Mouse (Mus musculus) frontal cortex, postnatal 36 days (tissue): ENCODE measurements around the gene Ap3s2.

Experiments used
- DNase-seq, 2 experiments: peaks; one replicate each; pipeline ENCODE4 v3.0.0; 2022; ENCODE audit warnings: low spot score in 2 of 2

Gene Ap3s2

DNA sequence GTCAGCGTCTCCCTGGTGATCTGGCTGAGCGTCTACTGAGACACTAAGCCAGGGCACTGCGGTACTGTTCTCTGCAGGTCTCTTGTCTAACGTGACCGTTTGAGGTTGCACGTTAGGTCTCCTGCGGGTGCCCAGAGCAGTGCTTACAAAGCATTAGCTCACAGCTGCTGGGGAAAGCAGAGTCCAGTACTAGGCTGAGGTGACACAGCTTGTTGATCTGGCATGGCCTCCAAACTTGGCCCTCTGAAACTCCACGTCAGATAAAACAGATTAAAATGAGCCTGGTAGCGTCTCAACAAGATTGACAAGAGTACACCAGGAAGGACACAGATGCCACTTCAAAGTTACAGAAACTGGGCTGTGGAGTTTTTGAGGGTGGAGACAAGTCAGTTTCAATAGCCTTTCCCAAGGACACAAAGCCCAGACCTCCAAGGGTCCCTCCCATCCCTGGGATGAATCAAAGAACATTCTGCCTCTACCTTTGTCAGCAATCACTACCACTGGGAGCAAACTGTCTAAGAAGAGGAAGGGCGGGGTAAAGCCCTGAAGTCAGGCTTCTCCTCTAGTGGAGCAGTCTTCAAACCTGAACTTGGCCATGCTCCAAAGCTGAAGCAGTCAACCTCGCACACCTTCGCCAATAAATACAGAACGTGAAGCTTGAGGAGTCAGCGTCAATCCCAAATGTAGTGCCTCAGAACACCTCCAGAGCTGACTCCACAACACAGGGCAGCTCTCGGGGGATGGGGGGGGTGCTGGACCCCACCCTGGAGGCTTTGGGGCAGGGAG lies 29.8 kb downstream of the Ap3s2 start:
- no peak for DNase-seq

GRCm38 (mm10) chr7:79888603-79889002 lies 31.8 kb downstream of the Ap3s2 start:
- DNase-seq = no peak

GRCm38 (mm10) chr7:79883613-79884334 lies 36.7 kb downstream of the Ap3s2 start:
- no peak for DNase-seq

GRCm38 (mm10) chr7:79881901-79882300 lies 38.5 kb downstream of the Ap3s2 start:
- DNase-seq = no peak

- no peak for DNase-seq
Observed at GRCm38 (mm10) chr7:79880998-79881397, 39.5 kb downstream of the Ap3s2 start.

DNA sequence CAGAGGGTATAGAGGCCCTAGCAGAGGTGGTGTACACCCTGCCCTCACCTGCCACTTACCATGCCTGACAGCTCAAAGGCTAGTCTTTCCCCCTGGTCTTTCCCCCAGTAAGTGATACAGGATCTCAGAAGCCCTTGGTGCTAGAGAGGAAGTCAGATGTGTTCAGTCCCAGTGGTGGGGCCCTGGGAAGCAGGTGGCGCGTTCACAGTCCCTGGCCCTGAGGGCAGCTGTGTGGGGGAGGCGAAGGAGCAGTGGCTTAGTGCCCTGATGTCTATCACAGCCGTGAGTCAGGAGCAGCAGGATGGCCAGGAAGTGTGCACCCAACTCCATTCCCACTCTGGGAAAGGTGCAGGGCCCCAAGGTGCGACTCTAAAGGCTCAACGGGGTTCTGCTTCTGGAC lies 40.4 kb downstream of the Ap3s2 start:
- no peak for DNase-seq

- DNase-seq = no peak
Observed at GRCm38 (mm10) chr7:79878455-79879025, 41.9 kb downstream of the Ap3s2 start.

DNA sequence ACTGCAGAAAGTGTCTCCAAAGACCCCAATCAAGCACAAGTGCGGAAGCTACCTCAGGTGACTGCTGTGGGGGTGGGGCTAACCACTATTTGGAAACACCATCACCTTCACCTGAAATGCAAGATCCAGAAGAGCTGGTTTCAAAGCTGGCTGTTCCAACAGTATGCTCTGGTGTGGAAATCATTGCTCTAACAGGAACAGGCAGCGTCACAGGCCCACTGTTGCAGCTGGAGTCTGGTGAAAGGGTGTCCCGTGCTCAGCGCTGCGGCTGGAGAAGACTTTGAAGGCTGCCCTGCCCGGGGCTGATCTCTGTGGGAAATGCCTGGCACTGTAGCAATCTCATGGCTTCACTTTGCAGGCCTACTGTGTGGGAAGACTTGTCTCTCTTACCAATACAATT lies 47.0 kb downstream of the Ap3s2 start:
- no peak for DNase-seq

DNA sequence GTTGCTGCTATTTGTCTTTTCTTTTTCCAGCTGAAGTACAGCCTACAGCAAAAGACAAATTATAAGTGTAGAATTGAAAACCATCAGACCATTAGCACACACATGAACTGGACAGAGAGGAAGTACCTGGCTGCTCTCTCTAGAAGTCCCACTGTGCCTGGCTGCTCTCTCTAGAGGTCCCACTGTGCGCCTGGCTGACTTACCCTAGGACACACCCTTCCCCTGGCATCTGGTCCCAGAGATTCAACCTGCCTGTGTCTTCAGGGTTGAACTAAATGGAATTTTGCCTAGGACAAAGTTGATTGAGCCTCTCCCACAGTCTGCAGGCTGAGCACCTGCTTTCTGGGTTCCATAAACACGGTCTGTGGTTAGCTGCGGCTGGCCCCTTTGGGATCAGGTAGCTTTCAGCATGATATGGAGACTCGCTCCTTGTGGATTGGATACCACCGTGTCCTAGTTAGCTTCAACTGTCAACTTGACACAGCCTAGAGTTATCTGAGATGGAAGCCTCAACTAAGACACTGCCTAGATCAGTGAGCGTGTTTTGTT lies 48.6 kb downstream of the Ap3s2 start:
- DNase-seq = no peak

- no peak for DNase-seq
Observed at GRCm38 (mm10) chr7:79869072-79869719, 51.3 kb downstream of the Ap3s2 start.

DNA sequence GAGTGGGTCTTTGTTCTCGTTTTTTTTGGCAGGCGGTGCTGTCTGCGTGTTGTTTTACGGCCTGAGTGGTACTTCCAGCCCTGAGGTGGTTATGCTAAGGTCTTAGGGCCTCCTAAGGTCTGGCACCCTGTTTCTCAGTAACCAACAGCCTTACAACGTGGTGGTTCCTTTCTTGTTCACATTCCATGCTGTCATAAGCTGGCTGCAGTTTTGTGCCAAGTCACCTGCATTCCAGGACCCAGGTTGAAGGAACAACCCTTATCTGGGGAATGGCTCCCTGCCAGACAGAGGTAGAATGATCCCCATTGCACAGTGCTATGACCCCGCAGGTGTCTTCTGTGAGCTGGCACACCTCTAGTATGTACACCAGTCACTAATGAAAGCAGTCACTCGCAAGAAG lies 52.0 kb downstream of the Ap3s2 start:
- DNase-seq = no peak

- DNase-seq = no peak
Observed at GRCm38 (mm10) chr7:79867861-79868260, 52.6 kb downstream of the Ap3s2 start.

GRCm38 (mm10) chr7:79866294-79867000 lies 54.0 kb downstream of the Ap3s2 start:
- DNase-seq = no peak

DNA sequence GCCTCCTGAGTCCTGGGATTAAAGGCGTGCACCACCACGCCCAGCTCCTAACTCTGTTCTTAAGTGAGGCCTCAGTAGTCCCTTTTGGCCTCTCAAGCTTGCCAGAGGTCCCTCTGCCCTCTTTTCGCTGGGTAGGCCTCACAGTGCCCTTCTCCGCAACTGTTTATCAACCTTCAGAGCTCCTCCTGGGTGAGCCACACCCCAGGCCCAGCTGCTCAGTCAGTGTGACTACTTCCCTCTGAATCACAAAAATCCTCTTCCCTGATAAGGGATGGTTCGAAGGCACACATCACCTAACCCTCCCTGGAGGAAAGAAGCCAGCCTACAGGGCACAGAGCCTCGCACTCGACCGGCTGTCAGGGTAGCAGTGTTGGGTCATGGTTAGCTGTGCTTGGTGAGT lies 58.7 kb downstream of the Ap3s2 start:
- no peak for DNase-seq

DNA sequence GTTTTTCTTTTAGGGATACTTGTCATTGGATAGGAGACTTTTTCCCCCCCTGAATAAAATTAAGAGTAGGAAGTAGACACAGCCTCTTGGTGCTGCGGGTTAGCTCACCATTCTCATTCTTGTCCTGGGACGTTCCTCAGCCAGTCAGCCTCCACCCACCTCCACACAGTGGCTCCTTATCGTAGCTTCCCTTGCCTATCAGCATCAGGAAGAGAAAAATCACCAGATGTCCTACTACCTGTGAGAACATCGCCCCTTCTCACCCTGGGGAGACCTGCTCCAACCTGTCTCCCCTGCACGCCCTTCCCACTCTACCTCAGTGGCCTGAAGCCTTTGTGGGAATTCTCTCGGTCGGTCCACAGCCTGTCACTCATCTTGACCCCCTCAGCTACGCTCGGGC lies 59.6 kb downstream of the Ap3s2 start, which contains the start of gene Anpep:
Gene Anpep, minus strand, starts transcription at position 249 of the 400 bp plus-strand sequence.
- no peak for DNase-seq

DNA sequence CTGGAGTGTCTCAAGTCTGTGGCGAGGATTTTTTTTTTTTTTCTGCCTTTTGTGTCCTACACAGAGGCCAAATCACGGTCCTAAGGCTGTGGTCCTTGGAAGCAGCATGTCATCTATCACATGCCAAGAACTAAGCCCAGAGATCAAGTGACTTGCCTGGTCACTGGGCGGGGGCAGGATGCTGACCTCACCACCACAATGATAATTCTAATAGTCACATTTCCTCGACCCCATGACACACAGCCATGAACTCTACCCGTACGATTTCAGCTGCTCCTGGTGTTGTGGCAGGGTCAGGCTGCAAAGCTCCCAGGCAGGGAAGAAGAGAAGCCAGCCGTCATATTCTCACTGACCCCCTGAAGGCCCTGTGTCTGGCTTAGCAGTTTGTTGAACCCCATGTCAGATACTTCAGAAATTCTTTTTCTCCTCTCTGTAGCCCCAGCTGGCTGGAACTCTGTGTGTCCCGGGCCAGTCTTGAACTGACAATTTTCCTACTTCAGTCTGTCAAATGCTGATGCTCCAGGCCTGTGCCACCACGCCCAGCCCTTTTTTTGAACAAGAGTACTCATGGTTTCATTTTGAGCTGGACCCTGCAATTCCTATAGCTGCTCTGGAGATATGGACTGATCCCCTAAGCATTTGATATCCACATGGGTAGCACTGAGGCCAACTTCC lies 61.4 kb downstream of the Ap3s2 start:
- no peak for DNase-seq

- DNase-seq = no peak
Observed at GRCm38 (mm10) chr7:79858202-79858934, 62.1 kb downstream of the Ap3s2 start.

GRCm38 (mm10) chr7:79856305-79856704 lies 64.1 kb downstream of the Ap3s2 start:
- DNase-seq = no peak

DNA sequence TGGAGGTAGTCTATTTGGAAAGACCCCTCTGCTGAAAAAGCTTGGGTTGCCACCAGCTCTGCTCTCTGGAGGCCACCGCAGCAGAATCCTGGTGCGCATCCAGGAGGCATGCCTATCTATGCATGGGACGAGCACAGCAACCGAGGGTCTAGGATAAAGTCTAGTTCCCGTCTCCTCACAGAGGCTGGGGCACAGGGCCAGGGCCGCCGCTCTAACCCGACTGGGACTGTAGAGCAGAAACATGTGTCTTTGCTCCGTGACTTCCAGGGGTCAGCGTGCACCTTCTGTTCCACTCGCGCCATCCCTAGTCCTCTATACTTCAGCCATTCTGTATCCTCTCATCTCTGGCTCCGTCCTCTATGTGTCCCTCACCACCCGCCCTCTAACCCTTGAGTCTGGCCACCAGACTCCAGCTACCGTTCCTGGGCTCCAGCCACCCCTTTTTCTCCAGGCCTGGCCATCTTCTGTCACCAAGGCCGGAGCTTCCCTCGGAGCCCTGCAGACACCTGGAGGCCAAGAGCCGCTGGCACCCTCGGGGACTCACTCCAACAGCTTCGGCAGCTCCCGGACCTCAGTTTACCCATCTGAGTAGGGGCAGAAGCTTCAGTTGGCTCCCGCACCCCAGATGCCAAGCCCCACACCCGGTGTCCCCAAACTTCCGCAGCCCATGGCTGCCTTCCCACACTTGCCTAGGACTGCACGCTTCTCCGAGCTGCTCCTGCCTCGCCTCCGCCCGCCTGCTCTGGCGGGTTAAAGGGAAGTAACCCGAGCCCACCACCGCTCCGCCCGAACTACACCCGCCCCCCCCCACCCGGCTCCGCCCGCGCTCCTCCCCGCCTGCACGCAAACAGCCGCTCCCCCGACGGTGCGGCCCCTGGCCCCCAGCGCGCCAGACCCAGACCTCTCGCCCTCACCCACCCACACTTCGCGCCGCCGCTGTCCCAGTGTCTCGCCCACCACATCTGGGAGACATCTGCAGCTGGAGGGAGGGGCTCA lies 72.7 kb downstream of the Ap3s2 start:
- DNase-seq = no peak
